Mouse (Mus musculus): ENCODE measurements around the gene Rnf169.

- TF ChIP-seq EP300 (optimal IDR thresholded peaks at IDR 0.05) = no peak
- peak; percentile 94 for TF ChIP-seq CTCF (IDR thresholded peaks at IDR 0.05; ENCODE audit: low read depth)
Observed at GRCm38 (mm10) chr7:99988725-99989124, 8.5 kb upstream of the Rnf169 start.

All from stomach, postnatal 0 days (tissue).